Comparison of ENCODE assay signal across 11 mouse cellular contexts in the genomic region with DNA sequence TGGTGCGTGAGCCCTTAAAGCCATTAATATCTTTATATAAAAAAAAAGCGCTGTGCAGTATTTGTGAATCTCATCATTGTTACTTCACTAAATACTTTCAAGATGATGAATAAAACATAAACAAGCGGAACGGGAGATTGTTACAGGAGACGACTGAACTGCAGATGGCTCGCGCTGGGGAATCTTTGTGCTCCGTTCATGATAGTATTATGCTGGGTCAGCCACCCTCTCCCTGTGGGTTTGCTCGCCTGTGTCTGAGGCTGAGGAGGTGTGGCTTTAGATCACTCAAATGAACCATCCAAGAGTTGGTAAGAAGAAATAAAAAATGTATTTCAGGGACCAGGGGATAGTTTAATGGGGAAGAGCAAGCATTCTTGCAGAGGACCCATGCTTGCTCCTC.
"Had no signal": no experiment of that assay in that cellular context is flagged by ENCODE, and none has a peak within 500 bp of the region (broad histone marks: within the 10 kb centered on the region; RNA-seq: fewer than 3 reads in every experiment).

No protein-coding gene starts in this region.

- H3K9ac ChIP-seq: kidney, embryonic 15.5 days; limb, embryonic 13.5 days; liver, embryonic 14.5 days; midbrain, embryonic 12.5 days; stomach, embryonic 15.5 days had no signal

- H3K27me3 ChIP-seq: stomach, embryonic 15.5 days had no signal

- H3K4me2 ChIP-seq: kidney, embryonic 15.5 days; limb, embryonic 13.5 days; midbrain, embryonic 12.5 days; stomach, embryonic 15.5 days had no signal

- H3K27ac ChIP-seq: kidney, embryonic 15.5 days; limb, embryonic 13.5 days; liver, embryonic 14.5 days; stomach, embryonic 15.5 days had no signal

- H3K4me3 ChIP-seq: kidney, embryonic 15.5 days; limb, embryonic 13.5 days; midbrain, embryonic 12.5 days; stomach, embryonic 15.5 days had no signal

- DNase-seq: kidney, adult 2 months; kidney, postnatal 14 days; left cerebral cortex, postnatal 4 days; lung, adult 18-20 months; right cerebral cortex, postnatal 14 days; thymus, postnatal 4 days had no signal

- H3K36me3 ChIP-seq: kidney, embryonic 15.5 days; limb, embryonic 13.5 days; midbrain, embryonic 12.5 days; stomach, embryonic 15.5 days had no signal

- H3K9me3 ChIP-seq: kidney, embryonic 15.5 days; limb, embryonic 13.5 days; midbrain, embryonic 12.5 days; stomach, embryonic 15.5 days had no signal

- H3K4me1 ChIP-seq: stomach, embryonic 15.5 days had no signal
